Mouse (Mus musculus): ENCODE results near the gene Olfr419.

The Olfr419 gene

GRCm38 (mm10) chr1:174251961-174252360 lies at the start of gene Olfr419:
TSS of gene Olfr419 (minus strand) at chr1:174252061.
- DNase-seq (ENCODE audit: low spot score): no peak

- DNase-seq (ENCODE audit: low spot score): no peak
Measured at GRCm38 (mm10) chr1:174270643-174271042, 18.8 kb upstream of the Olfr419 start.

GRCm38 (mm10) chr1:174269162-174269561 lies 17.3 kb upstream of the Olfr419 start:
- no peak for DNase-seq (ENCODE audit: low spot score)

GRCm38 (mm10) chr1:174267816-174268215 lies 16.0 kb upstream of the Olfr419 start:
- no peak for DNase-seq (ENCODE audit: low spot score)

GRCm38 (mm10) chr1:174250376-174250775 lies 1.5 kb downstream of the Olfr419 start:
- no peak for DNase-seq (ENCODE audit: low spot score)

- DNase-seq (ENCODE audit: low spot score): no peak
Measured at GRCm38 (mm10) chr1:174247170-174247569, 4.7 kb downstream of the Olfr419 start.

GRCm38 (mm10) chr1:174246080-174246479 lies 5.8 kb downstream of the Olfr419 start:
- DNase-seq (ENCODE audit: low spot score): no peak

GRCm38 (mm10) chr1:174244621-174245020 lies 7.2 kb downstream of the Olfr419 start:
- no peak for DNase-seq (ENCODE audit: low spot score)

- no peak for DNase-seq (ENCODE audit: low spot score)
Measured at GRCm38 (mm10) chr1:174239916-174240315, 11.9 kb downstream of the Olfr419 start.

GRCm38 (mm10) chr1:174216528-174217204 lies 35.2 kb downstream of the Olfr419 start:
- DNase-seq (ENCODE audit: low spot score): no peak

- DNase-seq (ENCODE audit: low spot score): no peak
Measured at GRCm38 (mm10) chr1:174215270-174216038, 36.4 kb downstream of the Olfr419 start.

- DNase-seq (ENCODE audit: low spot score): no peak
Measured at GRCm38 (mm10) chr1:174212286-174212685, 39.6 kb downstream of the Olfr419 start.

- DNase-seq (ENCODE audit: low spot score): no peak
Measured at GRCm38 (mm10) chr1:174204699-174205098, 47.2 kb downstream of the Olfr419 start.

Data from ovary, postnatal 14 days (tissue).